Mouse (Mus musculus): ENCODE measurements at regions not wholly inside any gene's neighbourhood (a gene's known extent, or its start where the extent isn't known, plus 50 kb on each side); places are given as distances from the start of the nearest gene placed in this dataset.

GRCm38 (mm10) chr2:137715891-137716290, 540.5 kb upstream of the Btbd3 start:
- TF ChIP-seq CTCF (IDR thresholded peaks at IDR 0.05; ENCODE audit: insufficient read depth, low read length), result no peak
- TF ChIP-seq POLR2A (IDR thresholded peaks at IDR 0.05; ENCODE audit: borderline replicate concordance, extremely low read depth, low read depth, low read length), result no peak

Data from lung, adult 2 months (tissue).